Mouse (Mus musculus) heart, adult 2 months (tissue): ENCODE data around the gene Zfp12. TPM values are rescaled to one million over a fixed set of nuclear protein-coding genes. Genes with fewer than 3 reads are reported as not detected.
A peak's percentile ranks its signal among the peaks of the same experiment; 100 is the strongest.

Experiments used
- DNase-seq, 2 experiments: peaks; one replicate each; pipeline ENCODE4 v3.0.0; 2021
- H3K27ac ChIP-seq: fragments of 200-600 bp; 2 replicates; pipeline ENCODE4 v1.8.1; 2022
- H3K27me3 ChIP-seq: fragments of 200-500 bp; 2 replicates; pipeline ENCODE4 v1.6.1; 2012; ENCODE audit warnings: mild to moderate bottlenecking, low read length, inconsistent platforms, mixed read lengths; ENCODE audit not compliant: control insufficient read depth, insufficient read depth
- H3K36me3 ChIP-seq: fragments of 200-500 bp; 2 replicates; pipeline ENCODE4 v1.6.1; 2012; ENCODE audit warnings: low read length, inconsistent platforms; ENCODE audit not compliant: control insufficient read depth, insufficient read depth
- H3K4me1 ChIP-seq: fragments of 200-500 bp; 2 replicates; pipeline ENCODE4 v1.6.1; 2011; ENCODE audit warnings: low read length; ENCODE audit not compliant: control insufficient read depth, insufficient read depth
- H3K4me3 ChIP-seq: fragments of 200-600 bp; 2 replicates; pipeline ENCODE4 v1.8.1; 2022
- H3K79me2 ChIP-seq: fragments of 200-500 bp; replicated peaks from 2 replicates; pipeline ENCODE4 v1.6.1; 2012; ENCODE audit warnings: mild to moderate bottlenecking, inconsistent platforms, low read length, moderate library complexity, mixed read lengths; ENCODE audit not compliant: control insufficient read depth, insufficient read depth
- H3K9ac ChIP-seq: fragments of 200-500 bp; 2 replicates; pipeline ENCODE4 v1.6.1; 2012; ENCODE audit warnings: low read depth, mild to moderate bottlenecking, control low read depth, inconsistent platforms, low read length, mixed read lengths
- CTCF ChIP-seq: fragments of 200-600 bp; IDR thresholded peaks from 2 replicates; pipeline ENCODE4 v1.8.1; 2022; ENCODE audit warnings: antibody characterized with exemption, mild to moderate bottlenecking, moderate library complexity
- EP300 ChIP-seq: fragments of 200-500 bp; IDR thresholded peaks from 2 replicates; pipeline ENCODE4 v1.6.1; 2011; ENCODE audit warnings: low read depth, low read length, control low read depth; ENCODE audit not compliant: insufficient read depth
- POLR2A ChIP-seq: fragments of 200-500 bp; IDR thresholded peaks from 2 replicates; pipeline ENCODE4 v1.6.1; 2011; ENCODE audit warnings: mild to moderate bottlenecking, low read depth, low read length, control low read depth; ENCODE audit not compliant: insufficient read depth
- WGBS: fragments of 180-500 bp; shearing (Covaris S2); methylation state at CpG from one replicate; pipeline ENCODE4 v1.1.7; 2018; 5-methylcytosine and 5-hydroxymethylcytosine counted together
- intact Hi-C: fragments of 180-260 bp; cut with DNase I; formaldehyde crosslinking; loops from one replicate; pipeline ENCODE4 v1.15.1; 2025
- polyA plus RNA-seq: library from polyadenylated mRNA; depleted of rRNA; stranded (reverse); fragments of >200 nt; gene quantifications from 2 replicates; pipeline ENCODE4 v1.2.3, GENCODE M21; 2012
- total RNA-seq, 2 experiments: library from RNA; stranded (reverse); gene quantifications; 2 replicates each; pipeline ENCODE4 v1.2.3; 2021

Gene Zfp12
- total and polyA plus RNA-seq, 3 experiments, result 6.7 to 8.2 (median 7.9) TPM

DNA sequence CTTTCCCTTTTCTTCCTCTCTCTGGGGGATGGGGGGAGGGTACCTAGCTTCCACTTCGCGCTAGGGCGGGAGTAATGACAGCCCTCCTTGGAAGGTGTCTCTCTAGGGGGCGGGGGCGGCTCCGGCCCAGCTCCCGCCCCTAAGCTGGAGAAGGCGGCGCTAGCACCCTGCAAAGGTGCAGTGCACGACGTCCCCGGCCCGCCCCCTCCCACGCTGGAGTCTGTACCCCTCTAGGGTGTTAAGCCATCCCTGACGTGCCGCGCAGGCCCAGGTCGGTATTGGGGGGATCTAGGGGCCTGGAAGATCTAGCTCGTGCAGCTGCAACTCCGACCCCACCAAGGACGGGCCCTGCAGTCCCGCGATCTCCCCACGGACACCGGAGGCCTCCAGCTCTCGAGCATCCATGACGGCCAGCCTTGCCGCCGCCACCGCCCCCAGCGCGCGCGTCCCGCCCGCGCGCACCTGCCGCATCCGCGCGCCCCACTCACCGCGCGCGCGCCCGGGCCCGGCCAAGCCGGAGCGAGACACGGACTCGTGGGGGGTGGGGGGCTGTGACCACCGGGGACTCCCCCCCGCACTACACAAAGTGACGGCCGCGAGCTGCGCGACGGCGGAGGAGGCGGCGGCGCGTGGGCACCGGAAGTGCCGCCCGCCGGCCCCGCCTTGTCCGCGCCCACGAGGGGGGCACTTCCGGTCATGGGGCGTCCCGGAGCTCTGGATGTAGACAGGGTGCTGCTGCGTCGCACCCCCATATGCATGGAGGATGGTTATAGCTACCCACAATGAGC lies 34.6 kb downstream of the Zfp12 start, which contains the start of gene Zfp316:
Zfp316 (minus strand) TSS at position 660 of the 788 bp plus-strand sequence.
- Histone ChIP-seq H3K4me3 (peak within 1 kb of the TSS; percentile 62), H3K79me2 (no peaks in the 10 kb centered on the region), H3K9ac (peak within 1 kb of the TSS; percentile 80), H3K27me3 (no peaks in the 10 kb centered on the region), H3K4me1 (peaks cover 4% of the 10 kb centered on the region), H3K27ac (peak within 1 kb of the TSS; percentile 64), H3K36me3 (no peaks in the 10 kb centered on the region)
- TF ChIP-seq POLR2A (peak; percentile 93), CTCF (no peak)
- under 1% methylated on average over 72 of the region's 79 CpGs for WGBS
- DNase-seq, result peak; percentile 84
- intact Hi-C loops, result loop anchor here (2.0 to 5.0 kb wide), 2 partner anchors 33 to 38 kb away; no protein-coding TSS in a partner anchor

DNA sequence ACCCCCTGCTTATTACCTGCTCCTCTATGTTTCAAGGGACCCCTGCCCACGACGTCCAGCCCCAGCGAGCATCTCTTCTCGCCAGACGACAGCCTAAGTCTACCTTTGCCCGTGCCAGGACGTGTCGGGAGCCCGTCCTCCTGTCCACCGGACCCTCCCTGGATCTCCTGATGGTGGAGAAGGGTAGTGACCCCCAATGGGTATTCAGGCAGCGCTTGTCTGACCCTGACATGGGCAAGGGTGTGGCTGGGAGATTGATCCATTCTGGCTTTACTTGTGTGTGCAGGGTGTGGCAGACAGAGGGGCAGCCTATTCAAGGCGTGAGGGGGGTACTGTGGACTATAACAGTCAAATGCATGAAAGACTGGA lies 35.2 kb downstream of the Zfp12 start:
- peak overlapping the region; percentile 64 for H3K27ac ChIP-seq
- no peaks in the 10 kb centered on the region for H3K27me3 ChIP-seq
- peaks cover 4% of the 10 kb centered on the region for H3K4me1 ChIP-seq
- H3K79me2 ChIP-seq, result no peaks in the 10 kb centered on the region
- no peak for DNase-seq
- peak overlapping the region; percentile 80 for H3K9ac ChIP-seq
- intact Hi-C loops, result loop anchor here (5.0 kb wide), 1 partner anchor 37 kb away; no protein-coding TSS in a partner anchor
- WGBS, result 6% methylated on average over 12 of the region's 12 CpGs
- H3K4me3 ChIP-seq, result peak overlapping the region; percentile 62
- H3K36me3 ChIP-seq, result no peaks in the 10 kb centered on the region
- TF ChIP-seq CTCF, result no peak
- no peak for TF ChIP-seq EP300
- TF ChIP-seq POLR2A, result no peak

DNA sequence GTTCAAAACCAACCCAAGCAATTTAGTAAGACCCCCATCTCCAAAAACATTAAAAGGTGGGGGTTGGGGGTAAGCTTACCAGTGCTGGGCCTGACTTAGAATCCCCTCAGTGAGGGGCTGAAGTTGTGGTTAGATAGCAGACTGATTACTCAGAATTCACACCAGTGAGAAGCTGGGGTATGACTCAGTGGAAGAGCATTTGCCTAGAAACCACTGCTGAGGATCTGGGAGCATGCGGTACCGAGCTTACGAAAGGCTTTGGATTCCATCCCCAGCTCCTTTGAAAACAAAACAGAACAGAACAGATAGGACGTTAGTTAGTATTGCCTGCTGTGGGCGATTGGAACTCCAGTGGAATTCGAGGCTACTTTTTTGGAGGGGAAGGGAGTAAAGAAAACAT lies 36.7 kb downstream of the Zfp12 start:
- no peaks in the 10 kb centered on the region for H3K79me2 ChIP-seq
- intact Hi-C loops, result loop anchor here (5.0 kb wide), 1 partner anchor 36 kb away; no protein-coding TSS in a partner anchor
- H3K4me3 ChIP-seq, result no peak overlapping the region
- no peaks in the 10 kb centered on the region for H3K27me3 ChIP-seq
- DNase-seq, result no peak
- H3K36me3 ChIP-seq, result no peaks in the 10 kb centered on the region
- H3K27ac ChIP-seq, result no peak overlapping the region
- peaks cover 4% of the 10 kb centered on the region for H3K4me1 ChIP-seq
- TF ChIP-seq CTCF, result no peak
- TF ChIP-seq POLR2A, result no peak
- TF ChIP-seq EP300, result no peak
- 63% methylated on average over 6 of the region's 6 CpGs for WGBS
- no peak overlapping the region for H3K9ac ChIP-seq

DNA sequence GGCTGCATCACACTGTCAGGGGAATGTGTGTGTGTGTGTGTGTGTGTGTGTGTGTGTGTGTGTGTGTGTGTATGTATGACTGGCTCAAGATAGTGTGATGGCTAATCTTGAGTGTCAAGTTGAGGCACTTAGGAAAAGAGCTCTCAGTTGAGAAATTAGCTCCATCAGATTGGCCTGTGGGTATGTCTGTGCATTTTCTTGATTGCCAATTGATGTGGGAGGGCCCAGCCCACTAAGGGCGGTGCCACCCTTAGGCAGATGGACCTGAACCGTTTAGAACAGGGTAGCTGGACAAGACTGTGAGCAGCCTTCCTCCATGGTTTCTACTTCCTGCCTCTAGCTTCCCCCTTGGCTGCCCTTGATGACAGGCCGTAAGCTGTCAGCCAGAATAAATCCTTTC lies 37.1 kb downstream of the Zfp12 start:
- no peak for TF ChIP-seq CTCF
- no peak for TF ChIP-seq POLR2A
- no peak for TF ChIP-seq EP300
- Histone ChIP-seq H3K27me3 (no peaks in the 10 kb centered on the region), H3K79me2 (no peaks in the 10 kb centered on the region), H3K4me1 (peaks cover 4% of the 10 kb centered on the region), H3K27ac (no peak overlapping the region), H3K4me3 (no peak overlapping the region), H3K9ac (no peak overlapping the region), H3K36me3 (no peaks in the 10 kb centered on the region)
- intact Hi-C loops, result loop anchor here (5.0 kb wide), 1 partner anchor 35 kb away; no protein-coding TSS in a partner anchor
- DNase-seq, result no peak
- 58% methylated on average over 3 of the region's 3 CpGs for WGBS

DNA sequence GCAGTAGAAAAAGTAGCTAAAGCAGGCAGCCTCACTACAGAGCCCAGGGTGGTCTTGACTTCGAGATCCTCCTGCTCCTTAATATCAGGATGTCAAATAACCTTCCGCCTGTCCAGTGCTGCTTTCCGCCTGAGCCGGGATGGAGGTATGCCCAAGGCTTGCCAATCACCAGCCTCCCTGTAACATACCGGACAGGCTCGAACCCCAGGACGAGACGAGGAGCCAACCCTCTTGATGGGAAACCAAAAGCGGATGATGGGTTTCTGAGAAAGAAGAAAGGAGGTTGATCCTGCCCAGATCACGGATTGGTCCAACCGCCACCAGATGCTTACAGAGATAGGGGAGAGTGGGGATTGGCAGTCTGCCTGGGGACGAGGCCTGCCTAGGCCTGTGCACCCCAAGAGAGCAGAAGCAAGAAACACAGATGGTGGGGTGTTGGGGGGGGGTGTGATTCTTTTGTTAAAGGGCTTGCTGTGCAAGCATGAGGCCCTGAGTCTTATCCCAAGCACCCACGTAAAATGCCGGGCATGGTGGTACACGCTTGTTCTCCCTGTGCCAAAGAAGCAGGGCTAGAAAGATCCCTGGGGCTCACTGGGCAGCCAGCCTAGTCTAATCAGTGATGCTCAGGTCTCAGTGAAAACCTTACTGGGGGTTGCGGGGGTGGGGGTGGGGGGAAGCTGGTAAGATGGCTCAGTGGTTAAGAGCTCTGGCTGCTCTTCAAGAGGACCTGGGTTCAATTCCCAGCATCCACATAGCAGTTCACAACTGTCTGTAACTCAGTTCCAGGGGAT lies 37.8 kb downstream of the Zfp12 start:
- no peak for TF ChIP-seq POLR2A
- no peak for TF ChIP-seq EP300
- TF ChIP-seq CTCF, result no peak

DNA sequence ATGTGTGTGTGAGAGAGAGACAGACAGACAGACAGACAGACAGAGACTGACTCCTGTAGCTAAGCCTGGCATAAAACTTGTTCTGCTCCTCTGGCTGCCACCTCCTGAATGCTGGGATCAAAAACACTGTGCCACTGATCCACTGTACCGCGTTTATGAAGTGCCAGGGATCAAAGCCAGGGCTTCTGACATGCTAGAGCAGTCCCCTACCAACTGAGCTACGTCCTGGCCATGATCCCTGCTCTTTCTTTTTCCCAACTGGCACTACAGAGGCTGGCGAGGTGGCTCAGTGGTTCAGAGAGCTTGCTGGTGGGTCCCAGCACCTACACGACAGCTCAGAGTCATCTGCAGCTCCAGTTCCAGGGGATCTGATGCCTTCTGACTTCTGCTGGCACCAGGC lies 40.8 kb downstream of the Zfp12 start:
- intact Hi-C loops, result no loop called here
- Histone ChIP-seq H3K79me2 (no peaks in the 10 kb centered on the region), H3K27me3 (no peaks in the 10 kb centered on the region), H3K36me3 (no peaks in the 10 kb centered on the region), H3K9ac (no peak overlapping the region), H3K4me3 (no peak overlapping the region), H3K4me1 (peaks cover 2% of the 10 kb centered on the region), H3K27ac (no peak overlapping the region)
- TF ChIP-seq CTCF (no peak), POLR2A (no peak), EP300 (no peak)
- WGBS, result 48% methylated on average over 5 of the region's 5 CpGs
- no peak for DNase-seq

More for the DNA sequence above, 37.8 kb downstream of the Zfp12 start:
- no peak for DNase-seq
- 89% methylated on average over 16 of the region's 16 CpGs for WGBS
- no peaks in the 10 kb centered on the region for H3K79me2 ChIP-seq
- peaks cover 4% of the 10 kb centered on the region for H3K4me1 ChIP-seq
- H3K27me3 ChIP-seq, result no peaks in the 10 kb centered on the region
- intact Hi-C loops, result loop anchor here (5.0 kb wide), 1 partner anchor 35 kb away; no protein-coding TSS in a partner anchor
- no peak overlapping the region for H3K9ac ChIP-seq
- H3K36me3 ChIP-seq, result no peaks in the 10 kb centered on the region
- no peak overlapping the region for H3K27ac ChIP-seq
- H3K4me3 ChIP-seq, result no peak overlapping the region
